Comparison of ENCODE assay signal across 11 mouse cellular contexts in the genomic region with DNA sequence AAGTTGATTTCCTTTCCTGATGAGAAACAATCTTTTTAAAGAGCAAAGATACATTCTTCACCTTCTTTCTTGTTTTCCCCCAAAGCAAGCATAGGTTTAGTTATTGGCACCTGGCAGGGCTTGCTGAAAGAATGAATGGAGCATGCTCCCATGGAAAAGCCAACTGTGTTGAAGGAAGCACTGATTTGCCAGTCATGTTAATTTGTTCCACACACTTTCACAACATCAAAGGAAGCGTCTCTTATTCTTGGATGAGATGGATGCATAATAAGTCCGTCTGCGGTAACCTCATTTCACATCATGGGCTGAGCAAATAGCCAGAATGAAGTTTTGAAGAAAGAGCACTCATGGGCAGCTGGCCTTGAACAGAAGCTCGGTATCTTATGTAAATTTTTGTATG.
"Had no signal": no experiment of that assay in that cellular context is flagged by ENCODE, and none has a peak within 500 bp of the region (broad histone marks: within the 10 kb centered on the region; RNA-seq: fewer than 3 reads in every experiment).

No protein-coding gene starts in this region.

- H3K9me3 ChIP-seq: limb, embryonic 13.5 days; neural tube, embryonic 12.5 days; stomach, embryonic 15.5 days had no signal

- H3K4me2 ChIP-seq: limb, embryonic 13.5 days; neural tube, embryonic 12.5 days; stomach, embryonic 15.5 days had no signal

- H3K9ac ChIP-seq: limb, embryonic 13.5 days; liver, embryonic 14.5 days; neural tube, embryonic 12.5 days; stomach, embryonic 15.5 days had no signal

- H3K27ac ChIP-seq: limb, embryonic 13.5 days; liver, embryonic 14.5 days; neural tube, embryonic 12.5 days; stomach, embryonic 15.5 days had no signal

- H3K27me3 ChIP-seq: limb, embryonic 13.5 days; neural tube, embryonic 12.5 days; stomach, embryonic 15.5 days had no signal

- H3K4me3 ChIP-seq: limb, embryonic 13.5 days; neural tube, embryonic 12.5 days; stomach, embryonic 15.5 days had no signal

- H3K36me3 ChIP-seq: limb, embryonic 13.5 days; neural tube, embryonic 12.5 days; stomach, embryonic 15.5 days had no signal

- ATAC-seq: intestine, postnatal 0 days had no signal

- H3K4me1 ChIP-seq: limb, embryonic 13.5 days; neural tube, embryonic 12.5 days; stomach, embryonic 15.5 days had no signal

- DNase-seq: kidney, adult 8-10 months; kidney, postnatal 36 days; left cerebral cortex, postnatal 4 days; lung, adult 18-20 months; thymus, adult 2 months; thymus, postnatal 25 days had no signal
